Mouse (Mus musculus) C2C12 (cell line): ENCODE measurements around the gene Acy3.

ENCODE experiments used
- CTCF ChIP-seq: IDR thresholded peaks from one replicate; pipeline ENCODE4 v1.5.1; 2011; ENCODE audit not compliant: control insufficient read depth, insufficient read depth, insufficient read length
- MAX ChIP-seq: IDR thresholded peaks from one replicate; pipeline ENCODE4 v1.6.1; 2011; ENCODE audit warnings: mild to moderate bottlenecking, control low read depth

DNA sequence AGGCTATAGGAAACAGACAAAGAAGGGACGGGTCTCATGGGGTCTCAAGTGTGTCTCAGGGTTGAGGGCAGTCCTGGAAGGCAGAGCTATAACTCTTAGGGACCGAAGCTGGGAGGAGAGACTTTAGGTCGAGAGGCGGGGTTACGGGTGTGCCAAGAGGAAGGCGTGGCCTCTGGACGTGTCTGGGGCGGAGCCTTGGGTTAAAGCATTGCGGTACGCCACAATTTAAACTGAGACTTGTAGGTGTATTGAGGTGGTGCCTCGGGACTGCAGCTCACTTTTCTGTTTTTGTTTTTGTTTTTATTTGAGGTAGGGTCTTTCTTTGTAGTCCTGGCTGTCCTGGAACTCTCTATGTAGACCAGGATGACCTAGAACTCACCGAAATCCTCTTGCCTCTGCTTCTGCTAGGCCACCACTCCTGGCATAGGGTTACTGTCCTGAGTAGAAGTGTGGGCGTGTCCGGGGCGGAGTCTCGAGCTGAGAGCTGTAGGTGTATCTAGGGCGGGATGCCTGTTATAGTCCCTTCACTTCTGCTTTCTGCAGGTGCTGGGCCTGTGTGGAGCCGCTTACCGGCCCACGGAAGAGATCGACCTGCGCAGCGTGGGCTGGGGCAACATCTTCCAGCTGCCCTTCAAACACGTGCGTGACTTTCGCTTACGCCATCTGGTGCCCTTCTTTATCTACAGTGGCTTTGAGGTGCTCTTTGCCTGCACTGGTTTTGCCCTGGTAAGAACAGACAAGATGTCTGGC, 43.2 kb upstream of the Acy3 start:
- TF ChIP-seq MAX, result no peak
- TF ChIP-seq CTCF, result no peak
